Mouse (Mus musculus): ENCODE data around the gene B4galt1. TPM values are rescaled to one million over a fixed set of nuclear protein-coding genes. Genes with fewer than 3 reads are reported as not detected.

B4galt1 gene
- total RNA-seq, 1 experiment from 2014 or later: 28.5 TPM

- ATAC-seq (replicated peaks in 1 of 2; ENCODE audit: insufficient read depth in 1 of 2, low FRiP score in 2 of 2, low TSS enrichment in 1 of 2, low read depth in 1 of 2, poor library complexity in 2 of 2, severe bottlenecking in 2 of 2): no peak
Observed at GRCm38 (mm10) chr4:40874794-40875552, 21.2 kb upstream of the B4galt1 start.

DNA sequence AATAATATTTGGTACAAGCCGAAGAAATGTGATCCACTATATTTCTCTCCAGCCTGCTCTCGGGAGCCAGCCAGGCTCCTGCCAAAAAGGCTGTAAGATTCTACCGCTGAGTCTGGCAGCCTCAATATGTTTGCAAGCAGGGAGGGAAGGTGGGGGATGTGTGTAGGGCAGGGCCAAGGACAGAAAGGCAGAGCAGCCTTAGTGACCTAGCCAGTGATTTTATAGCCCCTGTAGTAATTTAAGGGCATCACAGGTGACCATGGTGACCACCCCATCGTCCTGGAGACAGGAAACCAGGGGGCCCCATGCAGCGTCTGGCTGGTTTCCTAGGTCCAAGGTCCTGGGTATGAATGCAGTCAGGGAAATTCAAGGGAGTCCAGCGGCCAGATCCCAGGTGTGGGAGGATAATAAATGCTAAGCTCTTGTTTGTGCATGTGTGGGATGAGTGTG, 20.4 kb upstream of the B4galt1 start:
- no peak for ATAC-seq (replicated peaks in 1 of 2; ENCODE audit: insufficient read depth in 1 of 2, low FRiP score in 2 of 2, low TSS enrichment in 1 of 2, low read depth in 1 of 2, poor library complexity in 2 of 2, severe bottlenecking in 2 of 2)

GRCm38 (mm10) chr4:40873320-40873719, 19.5 kb upstream of the B4galt1 start:
- ATAC-seq (replicated peaks in 1 of 2; ENCODE audit: insufficient read depth in 1 of 2, low FRiP score in 2 of 2, low TSS enrichment in 1 of 2, low read depth in 1 of 2, poor library complexity in 2 of 2, severe bottlenecking in 2 of 2): no peak

GRCm38 (mm10) chr4:40872129-40872528, 18.3 kb upstream of the B4galt1 start:
- no peak for ATAC-seq (replicated peaks in 1 of 2; ENCODE audit: insufficient read depth in 1 of 2, low FRiP score in 2 of 2, low TSS enrichment in 1 of 2, low read depth in 1 of 2, poor library complexity in 2 of 2, severe bottlenecking in 2 of 2)

DNA sequence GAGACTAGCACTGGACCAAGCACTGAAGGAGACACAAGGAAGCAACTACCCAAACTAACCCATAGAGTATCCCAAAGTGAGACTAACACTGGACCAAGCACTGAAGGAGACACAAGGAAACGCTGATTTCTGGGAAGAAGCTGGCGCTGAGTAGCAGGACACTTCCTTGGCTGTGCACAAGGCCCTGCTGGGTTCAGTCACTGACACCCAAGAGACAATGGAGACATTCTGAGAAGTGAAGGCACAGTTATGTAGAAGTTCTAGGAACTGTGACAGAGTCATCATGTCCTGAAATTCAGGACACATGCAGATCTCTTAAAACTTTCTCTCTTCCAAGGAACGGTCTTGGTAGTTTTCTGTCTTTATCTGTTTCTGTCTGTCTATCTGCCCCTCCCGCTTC, 16.4 kb upstream of the B4galt1 start:
- ATAC-seq (replicated peaks in 1 of 2; ENCODE audit: insufficient read depth in 1 of 2, low FRiP score in 2 of 2, low TSS enrichment in 1 of 2, low read depth in 1 of 2, poor library complexity in 2 of 2, severe bottlenecking in 2 of 2): no peak

GRCm38 (mm10) chr4:40868554-40869232, 14.9 kb upstream of the B4galt1 start:
- peak; percentile 84 to 89 for ATAC-seq (replicated peaks in 1 of 2; ENCODE audit: insufficient read depth in 1 of 2, low FRiP score in 2 of 2, low TSS enrichment in 1 of 2, low read depth in 1 of 2, poor library complexity in 2 of 2, severe bottlenecking in 2 of 2)

GRCm38 (mm10) chr4:40864361-40864760, 10.6 kb upstream of the B4galt1 start:
- ATAC-seq (replicated peaks in 1 of 2; ENCODE audit: insufficient read depth in 1 of 2, low FRiP score in 2 of 2, low TSS enrichment in 1 of 2, low read depth in 1 of 2, poor library complexity in 2 of 2, severe bottlenecking in 2 of 2): no peak

DNA sequence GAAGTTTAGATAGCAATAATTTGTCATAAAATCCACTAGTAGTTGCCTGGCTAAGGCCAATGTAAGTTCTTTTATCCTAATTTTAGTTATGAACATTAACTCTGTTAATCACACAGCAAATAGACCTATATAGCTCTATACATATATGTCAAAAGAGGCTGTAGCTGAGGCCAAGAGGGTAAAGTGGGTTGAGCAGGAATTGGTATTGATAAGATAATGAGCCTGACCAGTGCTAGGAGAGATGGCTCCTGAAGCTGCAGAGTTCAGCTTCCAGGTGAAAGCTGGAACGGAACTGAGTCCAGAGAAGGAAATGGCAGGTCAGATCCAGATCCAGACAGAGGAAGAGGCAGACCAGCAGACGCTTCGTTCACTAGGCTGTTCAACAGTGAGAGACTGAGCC, 9.5 kb upstream of the B4galt1 start:
- ATAC-seq (replicated peaks in 1 of 2; ENCODE audit: insufficient read depth in 1 of 2, low FRiP score in 2 of 2, low TSS enrichment in 1 of 2, low read depth in 1 of 2, poor library complexity in 2 of 2, severe bottlenecking in 2 of 2): no peak

DNA sequence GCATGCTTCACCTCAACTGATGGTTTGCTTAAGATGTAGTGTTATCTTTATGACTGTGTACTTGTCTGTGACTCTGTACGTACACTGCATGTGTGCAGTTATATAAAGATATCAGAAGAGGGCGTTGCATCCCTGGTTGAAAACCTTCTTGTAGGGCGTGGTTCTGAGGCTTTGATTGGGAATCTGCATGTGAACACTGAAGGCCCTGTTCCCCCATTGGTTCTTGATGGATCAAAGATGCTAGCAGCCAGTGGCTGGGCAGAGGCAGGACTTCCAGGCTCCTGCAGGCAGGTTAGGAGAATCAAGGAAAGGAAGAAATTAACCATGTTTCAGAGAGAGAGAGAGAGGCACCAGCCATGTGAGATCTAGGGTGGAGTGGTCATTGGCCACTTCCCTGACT, 7.3 kb upstream of the B4galt1 start:
- no peak for ATAC-seq (replicated peaks in 1 of 2; ENCODE audit: insufficient read depth in 1 of 2, low FRiP score in 2 of 2, low TSS enrichment in 1 of 2, low read depth in 1 of 2, poor library complexity in 2 of 2, severe bottlenecking in 2 of 2)

DNA sequence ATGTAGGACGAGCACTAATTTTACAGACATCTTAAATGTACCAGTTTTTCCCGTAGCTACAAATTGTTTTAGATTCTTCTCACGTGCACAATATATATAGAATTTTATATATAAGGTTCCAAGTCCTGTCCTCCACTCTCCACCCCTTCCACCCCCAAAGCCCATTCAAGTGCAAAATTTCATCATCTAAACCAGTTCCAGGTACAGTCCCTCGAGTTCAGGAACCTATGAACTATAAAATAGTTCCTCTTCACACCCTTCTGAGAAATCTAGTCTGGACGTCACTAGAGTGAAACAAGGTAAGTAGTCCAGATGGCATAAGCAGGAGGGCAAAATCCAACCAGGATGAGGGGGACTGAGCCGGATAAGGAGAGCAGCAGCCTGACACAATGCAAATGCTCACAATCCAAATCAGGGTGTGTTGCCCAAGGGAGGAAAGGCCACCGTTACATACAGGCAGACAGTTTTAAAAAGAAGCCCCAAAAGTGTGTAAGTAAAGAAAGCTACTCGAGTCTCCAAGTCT, 4.1 kb upstream of the B4galt1 start:
- no peak for ATAC-seq (replicated peaks in 1 of 2; ENCODE audit: insufficient read depth in 1 of 2, low FRiP score in 2 of 2, low TSS enrichment in 1 of 2, low read depth in 1 of 2, poor library complexity in 2 of 2, severe bottlenecking in 2 of 2)

DNA sequence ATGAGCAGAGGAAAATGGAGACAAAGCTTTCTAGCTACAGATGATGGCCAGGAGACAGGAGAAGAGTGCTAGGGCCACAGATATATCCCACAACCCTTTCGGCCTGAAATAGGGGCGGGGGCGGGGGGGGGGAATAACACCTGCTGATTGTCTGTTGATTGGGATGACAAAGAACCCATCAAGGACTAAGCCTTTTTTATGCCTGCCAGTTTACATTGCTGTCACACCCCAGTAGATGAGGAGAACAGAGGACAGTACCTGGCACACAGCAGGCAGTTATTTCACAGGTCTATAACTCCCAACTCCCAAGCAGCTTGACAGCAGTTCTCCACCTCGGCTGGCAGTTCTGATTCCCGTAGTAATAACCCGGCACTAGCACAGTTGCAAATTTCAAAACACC, 2.8 kb upstream of the B4galt1 start:
- ATAC-seq (replicated peaks in 1 of 2; ENCODE audit: insufficient read depth in 1 of 2, low FRiP score in 2 of 2, low TSS enrichment in 1 of 2, low read depth in 1 of 2, poor library complexity in 2 of 2, severe bottlenecking in 2 of 2): no peak

- peak; percentile 8 to 21; a peak in 2 of 4 replicates for ATAC-seq (replicated peaks in 1 of 2; ENCODE audit: insufficient read depth in 1 of 2, low FRiP score in 2 of 2, low TSS enrichment in 1 of 2, low read depth in 1 of 2, poor library complexity in 2 of 2, severe bottlenecking in 2 of 2)
Observed at GRCm38 (mm10) chr4:40854387-40854933, 655 bp upstream of the B4galt1 start.

- no peak for ATAC-seq (replicated peaks in 1 of 2; ENCODE audit: insufficient read depth in 1 of 2, low FRiP score in 2 of 2, low TSS enrichment in 1 of 2, low read depth in 1 of 2, poor library complexity in 2 of 2, severe bottlenecking in 2 of 2)
Observed at GRCm38 (mm10) chr4:40852861-40853564, 792 bp downstream of the B4galt1 start.

GRCm38 (mm10) chr4:40852249-40852781, 1.5 kb downstream of the B4galt1 start:
- ATAC-seq (replicated peaks in 1 of 2; ENCODE audit: insufficient read depth in 1 of 2, low FRiP score in 2 of 2, low TSS enrichment in 1 of 2, low read depth in 1 of 2, poor library complexity in 2 of 2, severe bottlenecking in 2 of 2): 0 out of 4 replicates have a peak, but pooled peaks of 1 of the 2 experiments have one; percentile 19

- ATAC-seq (replicated peaks in 1 of 2; ENCODE audit: insufficient read depth in 1 of 2, low FRiP score in 2 of 2, low TSS enrichment in 1 of 2, low read depth in 1 of 2, poor library complexity in 2 of 2, severe bottlenecking in 2 of 2): no peak
Observed at GRCm38 (mm10) chr4:40851763-40852248, 2.0 kb downstream of the B4galt1 start.

GRCm38 (mm10) chr4:40851031-40851762, 2.6 kb downstream of the B4galt1 start:
- ATAC-seq (replicated peaks in 1 of 2; ENCODE audit: insufficient read depth in 1 of 2, low FRiP score in 2 of 2, low TSS enrichment in 1 of 2, low read depth in 1 of 2, poor library complexity in 2 of 2, severe bottlenecking in 2 of 2): no peak

GRCm38 (mm10) chr4:40850582-40850981, 3.2 kb downstream of the B4galt1 start:
- ATAC-seq (replicated peaks in 1 of 2; ENCODE audit: insufficient read depth in 1 of 2, low FRiP score in 2 of 2, low TSS enrichment in 1 of 2, low read depth in 1 of 2, poor library complexity in 2 of 2, severe bottlenecking in 2 of 2): no peak

Data from hematopoietic stem cell, adult 5-6 weeks (primary cell).